Mouse (Mus musculus) neural tube, embryonic 13.5 days (tissue): ENCODE results near the gene Ccdc188. TPM values are rescaled to one million over a fixed set of nuclear protein-coding genes. Genes with fewer than 3 reads are reported as not detected.

Experiments
- ATAC-seq: fragments of 200-750 bp; cut with Nextera tagmentation; 2 replicates; pipeline ENCODE4 v1.8.0; 2017; ENCODE audit warnings: low read depth, mild to moderate bottlenecking, moderate TSS enrichment, moderate library complexity
- H3K27ac ChIP-seq: fragments of 300-500 bp; sonication (generic); replicated peaks from 2 replicates; pipeline ENCODE4 v1.5.1; 2015; ENCODE audit warnings: moderate library complexity, mild to moderate bottlenecking, inconsistent platforms
- H3K27me3 ChIP-seq: fragments of 300-500 bp; sonication (generic); 2 replicates; pipeline ENCODE4 v1.6.1; 2015; ENCODE audit warnings: mild to moderate bottlenecking, inconsistent platforms
- H3K36me3 ChIP-seq: fragments of 300-500 bp; sonication (generic); 2 replicates; pipeline ENCODE4 v1.6.1; 2015; ENCODE audit warnings: mild to moderate bottlenecking, inconsistent platforms
- H3K4me1 ChIP-seq: fragments of 300-500 bp; sonication (generic); replicated peaks from 2 replicates; pipeline ENCODE4 v1.6.1; 2015; ENCODE audit warnings: inconsistent platforms
- H3K4me2 ChIP-seq: fragments of 300-500 bp; sonication (generic); 2 replicates; pipeline ENCODE4 v1.6.1; 2015; ENCODE audit warnings: inconsistent platforms, mild to moderate bottlenecking, moderate library complexity
- H3K4me3 ChIP-seq: fragments of 300-500 bp; sonication (generic); 2 replicates; pipeline ENCODE4 v1.5.1; 2015; ENCODE audit warnings: mild to moderate bottlenecking, inconsistent platforms
- H3K9ac ChIP-seq: fragments of 300-500 bp; sonication (generic); 2 replicates; pipeline ENCODE4 v1.6.1; 2015; ENCODE audit warnings: moderate library complexity, mild to moderate bottlenecking, inconsistent platforms
- H3K9me3 ChIP-seq: fragments of 300-500 bp; sonication (generic); 2 replicates; pipeline ENCODE4 v1.6.1; 2016; ENCODE audit warnings: inconsistent platforms
- WGBS: fragments of 180-500 bp; shearing (Covaris S2); methylation state at CpG from one replicate; pipeline ENCODE4 v1.1.7; 2015; 5-methylcytosine and 5-hydroxymethylcytosine counted together
- polyA plus RNA-seq: library from polyadenylated mRNA; unstranded; fragments of >200 nt; fragmentation: Nextera tagmentation; extraction: Ambion mirVana; gene quantifications from 2 replicates; pipeline ENCODE4 v1.2.1, GENCODE M21; 2015

Ccdc188 gene
- polyA plus RNA-seq, 1 experiment from 2014 or later: not detected

GRCm38 (mm10) chr16:18229622-18230021 lies 11.9 kb downstream of the Ccdc188 start:
- no peaks in the 10 kb centered on the region for H3K27me3 ChIP-seq
- H3K4me2 ChIP-seq: no peak overlapping the region
- H3K4me3 ChIP-seq: no peak overlapping the region
- 61% methylated on average over 11 of the region's 11 CpGs for WGBS
- no peak for ATAC-seq
- no peaks in the 10 kb centered on the region for H3K9me3 ChIP-seq
- no peak overlapping the region for H3K9ac ChIP-seq
- H3K36me3 ChIP-seq: peaks cover 44% of the 10 kb centered on the region
- H3K27ac ChIP-seq: no peak overlapping the region
- H3K4me1 ChIP-seq: peaks cover 52% of the 10 kb centered on the region

GRCm38 (mm10) chr16:18230617-18231016 lies 12.9 kb downstream of the Ccdc188 start:
- WGBS: 95% methylated on average over 6 of the region's 6 CpGs
- peaks cover 34% of the 10 kb centered on the region for H3K36me3 ChIP-seq

GRCm38 (mm10) chr16:18231047-18231446 lies 13.4 kb downstream of the Ccdc188 start:
- 91% methylated on average over 3 of the region's 3 CpGs for WGBS
- no peak for ATAC-seq

More at GRCm38 (mm10) chr16:18230617-18231016, 12.9 kb downstream of the Ccdc188 start:
- no peaks in the 10 kb centered on the region for H3K9me3 ChIP-seq
- H3K27me3 ChIP-seq: no peaks in the 10 kb centered on the region
- no peak for ATAC-seq
- H3K4me2 ChIP-seq: no peak overlapping the region
- no peak overlapping the region for H3K27ac ChIP-seq
- peaks cover 53% of the 10 kb centered on the region for H3K4me1 ChIP-seq
- 0 out of 2 replicates have a peak overlapping the region, but pooled peaks have one; percentile 1 for H3K9ac ChIP-seq
- H3K4me3 ChIP-seq: no peak overlapping the region

GRCm38 (mm10) chr16:18231451-18231850 lies 13.8 kb downstream of the Ccdc188 start:
- no peak overlapping the region for H3K4me2 ChIP-seq
- H3K4me1 ChIP-seq: peaks cover 61% of the 10 kb centered on the region
- 0 out of 2 replicates have a peak overlapping the region, but pooled peaks have one; percentile 1 for H3K9ac ChIP-seq
- no peak overlapping the region for H3K27ac ChIP-seq
- no peaks in the 10 kb centered on the region for H3K9me3 ChIP-seq
- H3K27me3 ChIP-seq: no peaks in the 10 kb centered on the region
- ATAC-seq: no peak
- peaks cover 26% of the 10 kb centered on the region for H3K36me3 ChIP-seq
- H3K4me3 ChIP-seq: no peak overlapping the region
- whole genome bisulfite sequencing: 91% methylated on average over 4 of the region's 4 CpGs

More at GRCm38 (mm10) chr16:18231047-18231446, 13.4 kb downstream of the Ccdc188 start:
- Histone ChIP-seq H3K4me2 (no peak overlapping the region), H3K36me3 (peaks cover 30% of the 10 kb centered on the region), H3K9ac (0 out of 2 replicates have a peak overlapping the region, but pooled peaks have one; percentile 1), H3K27me3 (no peaks in the 10 kb centered on the region), H3K4me3 (no peak overlapping the region), H3K27ac (no peak overlapping the region), H3K9me3 (no peaks in the 10 kb centered on the region), H3K4me1 (peaks cover 57% of the 10 kb centered on the region)

GRCm38 (mm10) chr16:18233451-18233850 lies 15.8 kb downstream of the Ccdc188 start:
- WGBS: 68% methylated on average over 1 of the region's 1 CpGs
- H3K27ac ChIP-seq: no peak overlapping the region
- no peaks in the 10 kb centered on the region for H3K9me3 ChIP-seq
- H3K4me2 ChIP-seq: peak overlapping the region; percentile 93
- H3K36me3 ChIP-seq: peaks cover 14% of the 10 kb centered on the region
- ATAC-seq: no peak
- peak overlapping the region; percentile 88 for H3K4me3 ChIP-seq
- H3K4me1 ChIP-seq: peaks cover 63% of the 10 kb centered on the region
- H3K27me3 ChIP-seq: no peaks in the 10 kb centered on the region
- H3K9ac ChIP-seq: peak overlapping the region; percentile 90

GRCm38 (mm10) chr16:18233919-18234670 lies 16.4 kb downstream of the Ccdc188 start:
- WGBS: 21% methylated on average over 13 of the region's 13 CpGs
- H3K9me3 ChIP-seq: no peaks in the 10 kb centered on the region
- H3K9ac ChIP-seq: peak overlapping the region; percentile 90
- peak overlapping the region; percentile 88 for H3K4me3 ChIP-seq
- H3K36me3 ChIP-seq: peaks cover 14% of the 10 kb centered on the region
- ATAC-seq: peak; percentile 16; the same call in 1 of the 2 replicates
- peak overlapping the region; percentile 96 for H3K27ac ChIP-seq
- peaks cover 60% of the 10 kb centered on the region for H3K4me1 ChIP-seq
- H3K4me2 ChIP-seq: peak overlapping the region; percentile 93
- no peaks in the 10 kb centered on the region for H3K27me3 ChIP-seq

GRCm38 (mm10) chr16:18234671-18235388 lies 17.2 kb downstream of the Ccdc188 start, which contains the start of gene Zdhhc8:
TSS of gene Zdhhc8 (minus strand) at chr16:18235136.
- peak; percentile 82 for ATAC-seq

GRCm38 (mm10) chr16:18235389-18236065 lies 17.8 kb downstream of the Ccdc188 start:
- Histone ChIP-seq H3K27me3 (no peaks in the 10 kb centered on the region), H3K4me2 (peak overlapping the region; percentile 93), H3K9me3 (no peaks in the 10 kb centered on the region), H3K27ac (peak overlapping the region; percentile 96), H3K9ac (peak overlapping the region; percentile 90), H3K36me3 (peaks cover 27% of the 10 kb centered on the region), H3K4me3 (peak overlapping the region; percentile 88), H3K4me1 (peaks cover 46% of the 10 kb centered on the region)
- peak; percentile 89 for ATAC-seq
- WGBS: 5% methylated on average over 19 of the region's 19 CpGs

More at GRCm38 (mm10) chr16:18234671-18235388, 17.2 kb downstream of the Ccdc188 start, which contains the start of gene Zdhhc8:
- H3K27ac ChIP-seq: peak within 1 kb of the TSS; percentile 96
- WGBS: under 1% methylated on average over 79 of the region's 79 CpGs
- H3K4me2 ChIP-seq: peak within 1 kb of the TSS; percentile 93
- H3K4me1 ChIP-seq: peaks cover 53% of the 10 kb centered on the region
- no peaks in the 10 kb centered on the region for H3K27me3 ChIP-seq
- no peaks in the 10 kb centered on the region for H3K9me3 ChIP-seq
- H3K36me3 ChIP-seq: peaks cover 20% of the 10 kb centered on the region
- H3K4me3 ChIP-seq: peak within 1 kb of the TSS; percentile 88
- peak within 1 kb of the TSS; percentile 90 for H3K9ac ChIP-seq

GRCm38 (mm10) chr16:18236676-18237501 lies 19.2 kb downstream of the Ccdc188 start:
- Histone ChIP-seq H3K9me3 (no peaks in the 10 kb centered on the region), H3K4me1 (peaks cover 33% of the 10 kb centered on the region), H3K4me2 (peak overlapping the region; percentile 93), H3K4me3 (0 out of 2 replicates have a peak overlapping the region, but pooled peaks have one; percentile 88), H3K27ac (peak overlapping the region; percentile 96), H3K27me3 (no peaks in the 10 kb centered on the region), H3K9ac (peak overlapping the region; percentile 90; the same call in 1 of the 2 replicates), H3K36me3 (peaks cover 41% of the 10 kb centered on the region)
- ATAC-seq: no peak; the same call in 1 of the 2 replicates
- WGBS: 71% methylated on average over 7 of the region's 7 CpGs

GRCm38 (mm10) chr16:18241581-18241980 lies 23.9 kb downstream of the Ccdc188 start:
- WGBS: 90% methylated on average over 10 of the region's 10 CpGs
- Histone ChIP-seq H3K4me1 (peaks cover 12% of the 10 kb centered on the region), H3K4me2 (no peak overlapping the region), H3K4me3 (no peak overlapping the region), H3K36me3 (peaks cover 88% of the 10 kb centered on the region), H3K27ac (no peak overlapping the region), H3K9ac (no peak overlapping the region), H3K9me3 (no peaks in the 10 kb centered on the region), H3K27me3 (no peaks in the 10 kb centered on the region)
- no peak for ATAC-seq
